Mouse (Mus musculus): ENCODE measurements at regions not wholly inside any gene's neighbourhood (a gene's known extent, or its start where the extent isn't known, plus 50 kb on each side); places are given as distances from the start of the nearest gene placed in this dataset.

DNA sequence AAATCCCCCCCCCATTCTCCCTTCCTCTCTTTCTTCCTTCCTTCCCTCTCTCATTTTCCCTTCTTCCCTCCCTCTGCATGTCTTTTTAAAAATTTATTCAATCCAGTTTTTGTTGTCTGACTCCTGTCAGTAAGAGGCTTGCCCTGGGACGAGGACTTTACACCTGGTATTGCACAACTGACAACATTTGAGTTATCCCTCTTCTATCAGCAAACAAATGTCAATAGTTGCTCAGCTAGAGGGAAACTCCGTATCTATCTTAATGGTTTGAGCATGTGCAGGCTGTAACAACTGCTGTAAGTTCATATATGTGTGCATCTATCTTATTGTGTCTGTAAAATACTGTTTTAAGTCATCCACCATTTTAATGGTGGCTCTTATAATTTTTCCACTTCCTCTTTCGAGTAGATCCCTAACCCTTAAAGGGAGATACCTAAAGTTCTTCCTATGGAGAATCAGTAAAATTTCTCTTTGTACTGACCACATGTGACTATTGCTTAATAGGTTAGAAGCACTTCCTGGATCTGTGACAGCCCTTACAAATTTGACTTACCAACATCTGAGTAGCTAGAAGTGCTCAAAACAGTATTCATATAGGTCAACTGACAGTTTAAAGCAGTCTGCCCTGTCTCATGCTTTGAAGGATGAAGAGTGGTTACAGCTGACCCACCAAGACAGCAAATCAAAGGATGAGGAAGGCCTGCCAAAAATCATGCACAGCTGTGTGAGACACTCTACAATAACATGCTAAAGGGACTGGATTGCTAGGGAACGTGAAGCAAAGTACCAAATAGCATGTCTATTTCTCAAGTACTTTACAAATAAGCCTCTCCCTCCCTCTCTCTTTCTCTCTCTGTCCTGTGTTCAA is 231.0 kb upstream of the Mpdz start:
- 76% methylated on average over 4 of the region's 4 CpGs for WGBS
- H3K36me3 ChIP-seq (ENCODE audit: control insufficient read depth, insufficient read depth, low read length), result no peaks in the 10 kb centered on the region
- no peak overlapping the region for H3K27ac ChIP-seq (ENCODE audit: insufficient read depth, low read length)
- H3K4me3 ChIP-seq (ENCODE audit: extremely low read depth, insufficient read depth, insufficient read length), result no peak overlapping the region
- no peaks in the 10 kb centered on the region for H3K4me1 ChIP-seq (ENCODE audit: control insufficient read depth, insufficient read depth, insufficient read length)
- no peak for DNase-seq (ENCODE audit: low read depth in 1 of 2, low spot score in 2 of 2)
- TF ChIP-seq CTCF (IDR thresholded peaks at IDR 0.05; ENCODE audit: extremely low read depth, insufficient read depth, insufficient read length, insufficient replicate concordance) (no peak), POLR2A (IDR thresholded peaks at IDR 0.05; ENCODE audit: low read depth, low read length) (no peak)
- no peaks in the 10 kb centered on the region for H3K27me3 ChIP-seq (ENCODE audit: control insufficient read depth, insufficient read depth, low read length)

DNA sequence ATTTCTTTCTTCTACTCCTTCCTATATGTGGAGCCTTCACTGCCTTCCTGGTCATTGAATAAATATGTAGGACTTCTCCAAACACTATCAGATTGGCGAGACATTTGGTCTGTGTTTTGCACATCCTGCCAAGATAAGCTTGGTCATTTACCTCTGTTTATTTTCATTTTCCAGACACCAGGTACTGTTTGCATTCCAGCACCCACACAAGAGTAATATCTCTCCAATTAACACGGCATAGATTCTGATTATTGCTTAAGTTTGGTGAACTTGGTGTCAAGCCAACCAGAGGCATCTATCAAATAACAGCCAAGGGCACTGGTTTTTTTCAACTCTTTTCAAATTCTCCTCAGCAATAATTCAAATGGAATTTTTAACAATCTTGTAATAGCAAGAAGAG is 229.4 kb upstream of the Mpdz start:
- Histone ChIP-seq H3K36me3 (ENCODE audit: control insufficient read depth, insufficient read depth, low read length) (no peaks in the 10 kb centered on the region), H3K4me3 (ENCODE audit: extremely low read depth, insufficient read depth, insufficient read length) (no peak overlapping the region), H3K27me3 (ENCODE audit: control insufficient read depth, insufficient read depth, low read length) (no peaks in the 10 kb centered on the region), H3K27ac (ENCODE audit: insufficient read depth, low read length) (no peak overlapping the region), H3K4me1 (ENCODE audit: control insufficient read depth, insufficient read depth, insufficient read length) (no peaks in the 10 kb centered on the region)
- no peak for DNase-seq (ENCODE audit: low read depth in 1 of 2, low spot score in 2 of 2)
- WGBS, result 75% methylated on average over 2 of the region's 2 CpGs
- no peak for TF ChIP-seq CTCF (IDR thresholded peaks at IDR 0.05; ENCODE audit: extremely low read depth, insufficient read depth, insufficient read length, insufficient replicate concordance)
- no peak for TF ChIP-seq POLR2A (IDR thresholded peaks at IDR 0.05; ENCODE audit: low read depth, low read length)

DNA sequence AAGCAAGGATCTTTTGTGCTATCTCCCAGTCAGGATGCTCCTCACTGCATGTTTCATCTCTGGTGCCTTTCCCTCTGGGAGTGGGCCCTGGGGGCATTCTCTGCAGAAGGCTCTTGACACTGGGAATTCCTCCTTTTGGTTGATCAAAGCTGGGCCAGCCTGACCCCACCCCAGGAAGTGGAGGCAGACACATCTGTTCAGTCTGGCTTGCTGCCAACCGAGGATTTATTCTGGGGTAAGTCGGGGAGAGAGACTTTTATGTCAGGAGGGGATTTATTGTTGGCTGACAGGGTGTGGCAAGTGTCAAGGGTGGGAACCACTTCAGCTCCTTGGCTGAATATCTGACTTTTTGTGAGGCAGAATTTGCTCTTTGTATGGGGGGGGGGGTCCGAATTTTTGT is 226.6 kb upstream of the Mpdz start:
- no peaks in the 10 kb centered on the region for H3K4me1 ChIP-seq (ENCODE audit: control insufficient read depth, insufficient read depth, insufficient read length)
- H3K36me3 ChIP-seq (ENCODE audit: control insufficient read depth, insufficient read depth, low read length), result no peaks in the 10 kb centered on the region
- no peak for DNase-seq (ENCODE audit: low read depth in 1 of 2, low spot score in 2 of 2)
- TF ChIP-seq CTCF (IDR thresholded peaks at IDR 0.05; ENCODE audit: extremely low read depth, insufficient read depth, insufficient read length, insufficient replicate concordance) (no peak), POLR2A (IDR thresholded peaks at IDR 0.05; ENCODE audit: low read depth, low read length) (no peak)
- H3K27me3 ChIP-seq (ENCODE audit: control insufficient read depth, insufficient read depth, low read length), result no peaks in the 10 kb centered on the region
- no peak overlapping the region for H3K4me3 ChIP-seq (ENCODE audit: extremely low read depth, insufficient read depth, insufficient read length)
- WGBS, result 7% methylated on average over 3 of the region's 3 CpGs
- no peak overlapping the region for H3K27ac ChIP-seq (ENCODE audit: insufficient read depth, low read length)

DNA sequence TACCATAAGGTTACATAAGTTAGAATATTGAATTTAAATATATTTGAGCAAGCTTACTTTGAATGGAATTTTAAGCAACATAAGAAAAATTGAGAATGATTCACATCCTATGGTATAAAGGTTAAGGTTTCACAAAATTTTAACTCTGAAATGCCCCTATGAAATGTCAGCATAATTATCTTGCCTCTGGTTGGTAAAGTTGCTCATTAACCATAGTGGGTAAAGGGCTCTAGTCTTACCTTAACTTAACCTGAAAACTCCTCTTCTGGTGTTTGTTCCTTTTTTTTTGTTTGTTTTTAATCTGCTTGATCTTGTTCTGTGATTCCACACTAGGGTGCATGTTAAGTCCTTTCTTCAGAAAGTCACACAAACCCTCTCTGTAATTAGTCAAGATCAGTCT is 218.5 kb upstream of the Mpdz start:
- Histone ChIP-seq H3K27ac (ENCODE audit: insufficient read depth, low read length) (no peak overlapping the region), H3K36me3 (ENCODE audit: control insufficient read depth, insufficient read depth, low read length) (no peaks in the 10 kb centered on the region)
- no peak for DNase-seq (ENCODE audit: low read depth in 1 of 2, low spot score in 2 of 2)

DNA sequence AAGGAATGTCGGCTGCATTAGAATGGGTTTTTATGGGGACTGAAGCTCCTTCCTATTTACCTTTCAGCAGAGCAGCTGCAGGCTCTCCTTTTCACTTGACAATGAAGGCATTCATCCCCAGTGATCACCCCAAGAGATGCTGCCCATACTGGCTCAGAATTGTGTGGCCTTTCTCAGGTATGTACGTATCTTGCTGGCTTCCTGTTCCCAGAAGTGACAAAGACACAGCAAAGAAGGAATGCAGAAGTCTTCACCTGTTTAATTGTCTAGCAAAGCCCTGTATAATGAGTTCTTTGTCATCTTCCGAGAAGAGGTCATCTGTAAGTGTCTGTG is 185.8 kb upstream of the Mpdz start:
- Histone ChIP-seq H3K27me3 (ENCODE audit: control insufficient read depth, insufficient read depth, low read length) (no peaks in the 10 kb centered on the region), H3K4me1 (ENCODE audit: control insufficient read depth, insufficient read depth, insufficient read length) (no peaks in the 10 kb centered on the region), H3K36me3 (ENCODE audit: control insufficient read depth, insufficient read depth, low read length) (no peaks in the 10 kb centered on the region), H3K27ac (ENCODE audit: insufficient read depth, low read length) (no peak overlapping the region), H3K4me3 (ENCODE audit: extremely low read depth, insufficient read depth, insufficient read length) (no peak overlapping the region)
- TF ChIP-seq POLR2A (IDR thresholded peaks at IDR 0.05; ENCODE audit: low read depth, low read length), result no peak
- TF ChIP-seq CTCF (IDR thresholded peaks at IDR 0.05; ENCODE audit: extremely low read depth, insufficient read depth, insufficient read length, insufficient replicate concordance), result no peak
- WGBS, result 94% methylated on average over 3 of the region's 3 CpGs
- no peak for DNase-seq (ENCODE audit: low read depth in 1 of 2, low spot score in 2 of 2)

More for the DNA sequence above, 218.5 kb upstream of the Mpdz start:
- Histone ChIP-seq H3K4me3 (ENCODE audit: extremely low read depth, insufficient read depth, insufficient read length) (no peak overlapping the region), H3K4me1 (ENCODE audit: control insufficient read depth, insufficient read depth, insufficient read length) (no peaks in the 10 kb centered on the region), H3K27me3 (ENCODE audit: control insufficient read depth, insufficient read depth, low read length) (no peaks in the 10 kb centered on the region)
- TF ChIP-seq POLR2A (IDR thresholded peaks at IDR 0.05; ENCODE audit: low read depth, low read length), result no peak
- TF ChIP-seq CTCF (IDR thresholded peaks at IDR 0.05; ENCODE audit: extremely low read depth, insufficient read depth, insufficient read length, insufficient replicate concordance), result no peak

DNA sequence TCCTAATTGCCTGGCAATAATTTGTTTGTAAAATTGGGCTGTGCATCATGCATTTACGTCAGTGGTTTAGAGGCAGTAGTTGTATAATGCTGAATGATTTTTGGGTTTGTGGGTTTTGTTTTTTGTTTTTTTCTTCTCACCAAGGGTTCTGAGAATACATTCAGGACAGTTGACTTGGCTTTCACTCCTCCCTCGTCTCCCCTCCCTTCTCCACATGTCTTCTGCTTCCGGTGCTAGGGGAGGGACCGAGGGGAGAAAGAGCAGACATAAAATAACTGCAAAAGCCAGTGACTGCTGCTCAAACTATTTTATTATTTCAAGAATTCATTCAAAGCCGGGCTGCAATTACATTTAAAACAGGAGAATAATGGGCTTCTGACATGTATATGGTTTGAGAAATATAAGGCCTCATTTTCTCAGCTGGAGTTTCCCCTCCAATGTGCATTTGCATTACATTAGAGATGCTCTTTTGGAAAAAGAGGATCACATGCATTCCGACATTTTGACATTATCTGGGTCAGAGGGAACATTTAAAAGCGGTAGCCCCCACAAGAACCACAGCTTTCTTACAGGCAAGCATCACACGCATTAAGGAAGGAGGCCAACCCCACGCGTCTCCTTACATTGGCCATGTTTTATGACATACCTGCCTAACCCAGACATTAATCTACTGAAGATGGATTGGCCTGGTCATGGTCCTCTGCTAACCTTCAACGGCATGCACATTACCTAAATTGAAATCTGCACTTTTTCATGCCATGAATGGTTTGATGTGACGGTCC is 185.3 kb upstream of the Mpdz start:
- H3K36me3 ChIP-seq (ENCODE audit: control insufficient read depth, insufficient read depth, low read length), result no peaks in the 10 kb centered on the region
- no peak for TF ChIP-seq POLR2A (IDR thresholded peaks at IDR 0.05; ENCODE audit: low read depth, low read length)
- TF ChIP-seq CTCF (IDR thresholded peaks at IDR 0.05; ENCODE audit: extremely low read depth, insufficient read depth, insufficient read length, insufficient replicate concordance), result no peak
- no peaks in the 10 kb centered on the region for H3K4me1 ChIP-seq (ENCODE audit: control insufficient read depth, insufficient read depth, insufficient read length)
- 85% methylated on average over 12 of the region's 12 CpGs for WGBS
- DNase-seq (ENCODE audit: low read depth in 1 of 2, low spot score in 2 of 2), result no peak
- H3K27me3 ChIP-seq (ENCODE audit: control insufficient read depth, insufficient read depth, low read length), result no peaks in the 10 kb centered on the region
- no peak overlapping the region for H3K27ac ChIP-seq (ENCODE audit: insufficient read depth, low read length)
- H3K4me3 ChIP-seq (ENCODE audit: extremely low read depth, insufficient read depth, insufficient read length), result no peak overlapping the region

Data from spleen, adult 2 months (tissue).